Mouse (Mus musculus): ENCODE data around the gene Cass4.

Gene Cass4

DNA sequence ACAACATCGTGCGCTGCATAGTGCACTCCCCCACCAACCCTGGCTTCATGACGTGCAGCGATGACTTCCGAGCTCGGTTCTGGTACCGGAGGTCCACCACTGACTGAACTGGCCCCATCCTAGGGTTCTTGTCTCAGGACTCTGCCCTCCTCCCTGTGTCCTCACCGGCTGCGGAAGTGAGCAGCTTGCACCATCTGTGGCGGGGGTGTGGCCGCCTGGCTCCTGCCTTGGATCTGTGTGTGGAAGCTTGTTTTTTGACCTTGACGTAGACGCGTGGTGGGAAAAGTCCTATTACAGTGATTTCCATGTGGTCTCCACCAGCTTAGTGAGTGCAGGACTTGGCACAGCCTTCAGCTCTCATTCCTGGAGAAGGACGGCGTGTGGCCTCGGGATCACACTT, 13.1 kb upstream of the Cass4 start:
- in situ Hi-C loops (cut with MboI; ENCODE audit: unreplicated experiment in 2 of 2) = loop anchor here (5.0 to 25.0 kb wide), 4 partner anchors 62 to 657 kb away; partner anchors contain the start of genes Spo11 (in 2 of the 2) and Rtf2 (in 1 of the 2)

DNA sequence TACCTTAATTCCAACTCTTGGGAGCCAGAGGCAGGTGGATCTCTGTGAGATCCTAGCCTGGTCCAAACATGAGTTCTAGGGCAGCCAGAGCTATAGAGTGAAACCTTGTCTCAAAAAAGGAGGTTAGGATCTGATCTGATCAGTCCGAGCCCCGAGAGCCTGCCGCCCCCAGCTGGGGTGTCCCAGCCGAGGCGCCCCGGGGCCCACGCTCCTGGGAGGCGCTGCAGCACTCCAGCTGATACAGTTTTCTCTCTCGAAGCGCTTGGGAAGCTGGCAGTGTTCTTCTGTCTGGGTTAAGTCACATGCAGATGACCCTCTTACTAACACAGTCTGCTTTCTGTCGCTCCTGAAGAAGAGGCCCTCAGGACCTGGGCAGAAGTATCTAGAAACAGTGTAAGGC, 12.3 kb upstream of the Cass4 start:
- in situ Hi-C loops (cut with MboI; ENCODE audit: unreplicated experiment in 2 of 2) = loop anchor here (5.0 to 25.0 kb wide), 4 partner anchors 61 to 656 kb away; partner anchors contain the start of genes Spo11 (in 2 of the 2) and Rtf2 (in 1 of the 2)

DNA sequence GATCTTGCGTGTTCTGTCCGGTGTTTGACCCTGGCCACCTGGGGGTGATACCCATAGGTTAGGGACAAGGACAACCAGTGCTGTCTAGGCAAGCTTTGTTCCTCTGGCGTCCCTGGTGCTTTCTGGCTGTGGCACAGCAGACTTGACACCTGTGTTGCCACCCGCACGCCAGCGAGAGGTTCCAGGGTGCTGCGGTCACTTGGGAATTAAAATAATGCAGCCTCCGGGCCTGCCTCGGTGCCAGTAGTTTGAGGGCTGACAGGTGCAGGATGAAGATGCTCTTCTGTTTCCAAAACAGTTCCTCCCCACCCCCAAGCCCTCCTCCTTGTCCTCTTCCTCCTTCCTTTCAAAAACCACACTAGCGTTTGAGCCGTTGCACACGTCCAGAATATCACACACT, 11.7 kb upstream of the Cass4 start:
- in situ Hi-C loops (cut with MboI; ENCODE audit: unreplicated experiment in 2 of 2) = loop anchor here (5.0 to 25.0 kb wide), 4 partner anchors 60 to 655 kb away; partner anchors contain the start of genes Spo11 (in 2 of the 2) and Rtf2 (in 1 of the 2)

DNA sequence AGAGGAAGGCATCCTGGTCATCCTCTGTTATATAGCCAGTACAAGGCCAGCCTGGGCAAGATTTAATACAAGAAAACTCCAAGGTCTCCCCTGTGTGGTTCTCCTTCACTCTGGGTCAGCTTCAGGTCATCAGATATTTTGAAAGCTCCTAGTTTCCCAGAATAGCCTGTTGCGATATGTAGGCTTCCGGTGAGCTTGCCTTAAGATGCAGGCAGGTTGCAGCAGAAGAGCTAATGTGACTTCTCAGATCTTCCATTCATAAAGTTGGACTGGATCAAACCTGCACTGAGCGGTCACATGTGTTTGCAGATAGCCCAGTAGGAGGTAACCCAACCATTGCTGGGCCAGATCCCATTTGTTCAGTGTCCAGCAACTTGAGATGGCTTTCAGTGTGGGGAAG, 8.9 kb upstream of the Cass4 start:
- in situ Hi-C loops (cut with MboI; ENCODE audit: unreplicated experiment in 2 of 2) = loop anchor here (5.0 to 25.0 kb wide), 4 partner anchors 58 to 653 kb away; partner anchors contain the start of genes Spo11 (in 2 of the 2) and Rtf2 (in 1 of the 2)

DNA sequence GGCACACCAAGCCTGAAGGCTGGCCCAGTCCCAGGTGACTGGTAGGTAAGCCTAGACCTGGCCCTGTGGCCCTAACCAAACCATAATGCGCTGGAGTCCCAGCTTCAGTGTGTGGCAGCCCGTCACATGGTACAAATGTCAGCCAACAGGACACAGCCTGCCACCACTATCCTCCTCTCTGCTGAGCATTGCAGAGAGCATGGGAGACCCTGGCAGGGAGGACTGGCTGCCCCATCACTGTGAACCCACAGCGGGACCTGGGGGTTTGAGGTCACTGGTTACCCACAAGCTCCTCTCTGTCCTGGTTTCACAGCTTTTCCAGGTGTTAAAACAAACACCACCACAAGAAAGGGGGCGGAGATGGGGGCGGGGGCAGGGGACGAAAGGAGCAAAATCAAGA, 3.3 kb upstream of the Cass4 start:
- in situ Hi-C loops (cut with MboI; ENCODE audit: unreplicated experiment in 2 of 2) = loop anchor here (10.0 to 25.0 kb wide), 2 partner anchors 647 to 1144 kb away; no protein-coding TSS in a partner anchor

DNA sequence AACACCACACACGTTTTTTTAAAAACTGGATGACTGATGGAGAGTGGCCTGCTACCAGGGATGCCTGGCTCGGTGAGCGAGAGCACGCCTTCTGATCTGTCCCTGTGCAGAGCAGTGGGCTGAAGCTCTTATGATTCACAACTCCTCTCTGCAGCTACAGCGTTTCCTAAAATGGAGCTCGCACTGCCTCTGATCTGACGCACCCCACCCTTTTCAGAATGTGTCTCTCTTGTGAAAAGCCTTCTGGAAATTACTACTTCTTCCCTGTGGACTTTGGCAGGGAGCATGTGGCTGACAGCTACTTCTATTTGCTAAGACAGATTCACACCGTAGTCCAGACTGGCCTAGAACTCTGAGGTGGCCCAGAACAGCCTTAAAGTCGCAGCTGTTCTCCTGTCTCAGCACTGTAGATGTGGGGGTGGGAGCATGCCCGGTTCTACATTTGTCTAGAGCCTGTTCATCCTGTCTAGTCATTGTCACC, 1.5 kb upstream of the Cass4 start:
- in situ Hi-C loops (cut with MboI; ENCODE audit: unreplicated experiment in 2 of 2) = loop anchor here (10.0 to 25.0 kb wide), 2 partner anchors 645 to 1143 kb away; no protein-coding TSS in a partner anchor

DNA sequence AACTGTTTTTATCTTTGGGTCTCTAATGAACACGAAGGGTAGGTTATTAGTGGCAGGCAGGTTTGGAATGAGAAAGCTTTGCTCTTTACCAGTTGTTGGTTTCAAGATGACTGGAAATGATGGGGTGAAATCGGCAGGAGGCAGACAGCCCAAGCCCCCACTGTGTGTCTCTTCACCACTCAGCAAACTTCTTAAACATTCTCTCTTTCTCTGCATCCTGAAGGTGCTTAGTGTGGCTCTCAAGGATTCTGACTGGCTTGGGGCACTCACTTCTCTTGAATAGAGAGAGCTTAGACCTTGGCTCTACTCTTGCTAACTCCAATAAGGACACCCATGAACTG, 428 bp downstream of the Cass4 start:
- in situ Hi-C loops (cut with MboI; ENCODE audit: unreplicated experiment in 2 of 2) = loop anchor here (10.0 to 25.0 kb wide), 2 partner anchors 643 to 1141 kb away; no protein-coding TSS in a partner anchor

DNA sequence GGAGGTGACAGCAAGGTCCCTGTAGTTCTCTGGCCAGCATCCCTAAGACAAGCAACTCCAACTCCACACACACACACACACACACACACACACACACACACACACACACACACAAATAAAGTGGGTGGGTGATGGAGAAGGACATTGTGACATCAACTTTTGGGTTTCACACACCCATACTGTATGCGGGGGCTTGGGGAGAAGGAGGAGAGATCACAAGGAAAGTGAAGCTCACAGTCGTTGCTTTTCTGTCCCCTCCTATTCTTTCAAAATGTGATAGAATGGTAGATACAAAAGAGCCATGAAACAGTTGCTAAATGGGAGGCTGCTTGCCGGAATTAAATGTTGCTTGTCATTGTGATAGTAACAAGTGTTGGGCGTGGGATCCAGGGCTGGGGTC, 1.1 kb downstream of the Cass4 start:
- in situ Hi-C loops (cut with MboI; ENCODE audit: unreplicated experiment in 2 of 2) = loop anchor here (10.0 to 25.0 kb wide), 2 partner anchors 643 to 1140 kb away; no protein-coding TSS in a partner anchor

DNA sequence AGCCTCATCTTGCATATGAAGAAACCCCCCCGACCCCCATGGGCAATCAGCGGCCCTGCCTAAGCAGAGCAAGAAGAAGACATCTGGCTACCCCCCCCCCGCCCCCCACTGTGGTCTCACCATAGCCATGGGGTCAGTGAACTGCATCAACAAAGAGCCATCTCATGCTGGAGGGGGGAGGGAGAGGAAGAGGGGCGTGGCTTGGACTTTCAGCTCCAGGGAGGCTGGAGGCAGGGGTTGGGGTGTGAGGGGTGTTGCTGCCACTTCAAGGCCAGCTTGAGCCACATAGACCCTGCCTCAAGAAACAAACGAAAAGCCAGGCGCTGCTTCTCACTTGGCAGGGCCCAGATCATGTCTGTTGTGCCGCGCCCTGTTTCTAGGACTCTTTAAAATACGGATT, 2.4 kb downstream of the Cass4 start:
- in situ Hi-C loops (cut with MboI; ENCODE audit: unreplicated experiment in 2 of 2) = loop anchor here (10.0 to 25.0 kb wide), 2 partner anchors 641 to 1139 kb away; no protein-coding TSS in a partner anchor

DNA sequence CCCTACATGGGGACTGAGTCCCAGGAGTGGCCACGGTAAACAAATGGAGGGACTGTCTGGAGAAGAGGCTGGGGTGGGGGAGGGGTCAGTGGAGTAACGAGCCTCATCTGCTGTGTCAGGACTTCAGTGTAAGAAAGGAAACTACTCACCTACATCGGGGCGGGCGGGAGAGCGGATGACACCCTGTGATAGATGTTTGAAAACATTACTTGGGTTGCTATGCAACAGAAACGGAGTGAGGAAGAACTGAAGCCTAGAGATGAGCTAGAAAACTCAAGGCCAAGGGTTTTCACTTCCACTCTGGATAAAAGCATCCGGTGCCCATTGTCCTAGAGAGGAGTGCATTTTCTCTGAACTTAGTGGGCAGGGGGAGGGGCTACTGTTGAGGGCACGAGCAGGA, 6.3 kb downstream of the Cass4 start:
- in situ Hi-C loops (cut with MboI; ENCODE audit: unreplicated experiment in 2 of 2) = loop anchor here (10.0 to 25.0 kb wide), 2 partner anchors 637 to 1135 kb away; no protein-coding TSS in a partner anchor

DNA sequence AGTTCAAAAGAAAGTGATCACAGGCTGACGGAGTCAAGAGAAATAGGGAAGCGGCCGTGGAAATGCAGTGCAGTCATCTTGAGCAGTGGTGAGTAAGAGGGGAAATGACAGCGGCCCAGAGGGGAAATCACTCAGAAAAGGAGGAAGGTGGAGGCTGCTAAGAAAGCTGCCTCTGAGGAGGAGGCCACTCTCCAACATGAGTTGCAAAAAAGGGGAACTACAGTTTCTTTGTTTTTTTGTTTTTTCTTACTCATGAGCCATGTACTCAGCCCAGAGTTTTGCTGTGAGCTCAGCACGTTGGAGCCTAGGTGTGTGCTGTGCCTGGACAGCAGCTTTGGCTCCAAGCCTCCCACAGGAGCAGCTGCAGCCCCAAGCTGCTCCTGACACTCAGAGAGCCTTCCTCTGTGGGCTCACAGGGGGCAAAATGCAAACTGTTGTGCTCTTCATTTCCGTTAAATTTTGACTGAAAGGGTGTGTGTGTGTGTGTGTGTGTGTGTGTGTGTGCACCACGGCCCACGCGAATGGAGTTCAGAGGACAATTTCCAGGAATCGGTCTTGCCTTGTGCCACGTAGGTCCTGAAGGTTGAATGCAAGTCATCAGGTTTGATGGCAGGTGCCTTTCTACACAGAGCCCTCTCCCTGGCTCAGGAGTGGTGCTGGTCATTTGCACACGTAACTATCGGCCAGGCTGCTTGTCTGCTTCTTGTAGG, 7.7 kb downstream of the Cass4 start:
- in situ Hi-C loops (cut with MboI; ENCODE audit: unreplicated experiment in 2 of 2) = no loop called here

DNA sequence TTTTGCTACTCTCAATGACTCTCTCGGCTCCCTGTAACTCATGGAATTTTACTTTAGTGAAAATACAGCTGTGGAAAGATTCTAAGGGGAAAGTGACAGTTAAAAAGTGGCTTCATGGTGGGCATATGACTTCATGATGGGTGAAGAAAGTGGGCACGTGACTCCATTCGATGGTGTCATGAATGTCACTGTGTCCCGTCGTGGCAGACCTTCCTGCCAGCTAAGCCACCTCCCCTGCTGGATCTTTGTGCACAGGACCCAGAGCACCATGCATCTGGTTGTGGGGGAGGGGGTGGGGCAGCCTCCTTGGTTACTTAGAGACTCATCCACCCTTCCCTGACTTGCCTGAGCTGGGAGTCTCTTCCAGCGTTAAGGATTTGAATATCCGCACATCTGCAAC, 10.6 kb downstream of the Cass4 start:
- in situ Hi-C loops (cut with MboI; ENCODE audit: unreplicated experiment in 2 of 2) = no loop called here

DNA sequence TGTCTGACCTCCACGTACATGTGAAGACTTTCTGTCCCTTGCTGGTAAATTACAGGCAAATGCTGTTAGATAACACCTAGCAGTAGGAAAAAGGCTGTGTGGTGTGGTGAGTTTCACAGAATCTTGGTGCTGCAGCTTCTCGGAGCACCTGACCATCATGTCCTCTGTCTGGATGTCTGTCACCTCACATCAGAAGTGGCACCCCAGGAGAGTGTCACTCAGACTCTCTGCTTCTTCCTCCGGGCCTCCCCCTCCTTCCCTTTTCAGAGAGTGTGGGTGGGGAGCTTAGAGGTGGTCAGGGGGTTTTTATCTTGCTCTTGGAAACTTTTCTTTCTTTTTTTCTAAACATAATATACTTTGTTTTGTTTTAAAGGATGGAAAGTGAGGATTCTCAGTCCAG, 11.4 kb downstream of the Cass4 start:
- in situ Hi-C loops (cut with MboI; ENCODE audit: unreplicated experiment in 2 of 2) = no loop called here

DNA sequence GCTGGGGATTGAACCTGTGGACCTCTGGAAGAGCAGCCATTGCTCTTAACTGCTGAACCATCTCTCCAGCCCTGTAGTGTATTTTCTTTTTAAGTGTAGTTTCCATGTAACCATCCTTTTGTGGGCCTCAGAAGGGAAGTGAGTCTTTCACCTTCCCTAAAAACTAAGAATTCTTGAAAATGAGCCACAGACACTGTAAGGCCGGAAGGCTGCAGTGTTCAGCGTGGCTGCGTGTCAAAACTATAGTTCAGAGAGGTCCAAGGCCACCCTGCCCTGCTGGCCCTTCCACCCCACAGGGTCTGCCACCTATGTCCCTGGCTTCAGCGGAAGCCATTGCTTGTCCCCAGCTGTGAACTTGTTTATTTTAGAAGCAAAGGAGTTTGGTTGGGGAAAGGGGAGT, 12.6 kb downstream of the Cass4 start:
- in situ Hi-C loops (cut with MboI; ENCODE audit: unreplicated experiment in 2 of 2) = no loop called here

DNA sequence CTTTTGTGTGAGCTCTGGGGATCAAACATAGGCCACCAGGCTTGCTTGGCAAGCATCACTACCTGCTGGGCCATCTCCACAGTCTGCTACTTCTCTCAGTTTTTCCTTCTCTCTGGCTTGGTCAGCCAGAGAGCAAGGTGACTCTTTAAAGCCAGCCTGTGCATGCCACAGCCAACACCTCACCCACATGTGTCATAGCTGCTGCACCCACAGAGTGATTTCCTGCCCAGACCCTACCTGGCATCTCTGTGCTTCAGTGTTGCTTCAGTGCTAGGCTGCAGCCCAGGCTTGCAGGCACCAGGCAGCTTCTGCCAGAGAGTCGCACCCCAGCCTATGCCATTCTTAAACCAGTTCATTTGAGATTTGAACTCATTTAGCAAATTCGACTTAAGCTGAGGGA, 13.9 kb downstream of the Cass4 start:
- in situ Hi-C loops (cut with MboI; ENCODE audit: unreplicated experiment in 2 of 2) = no loop called here

DNA sequence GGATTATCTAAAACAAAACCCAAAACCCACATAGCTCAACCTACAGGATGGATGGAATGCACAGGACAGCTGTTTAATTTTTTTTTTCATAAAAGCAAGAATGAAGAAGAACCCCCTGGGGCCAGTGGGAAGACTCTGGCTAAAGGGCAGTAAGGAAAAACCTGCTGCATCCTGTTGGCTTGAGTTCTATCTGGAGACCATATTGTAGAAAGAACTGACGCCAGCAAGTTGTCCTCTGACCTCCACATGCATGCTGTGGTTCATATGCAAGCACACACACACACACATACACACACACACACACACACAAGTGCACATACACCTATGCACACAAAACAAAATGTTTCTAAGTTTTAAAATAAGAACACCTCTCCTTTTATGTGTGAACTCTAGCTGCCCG, 17.1 kb downstream of the Cass4 start:
- in situ Hi-C loops (cut with MboI; ENCODE audit: unreplicated experiment in 2 of 2) = no loop called here

DNA sequence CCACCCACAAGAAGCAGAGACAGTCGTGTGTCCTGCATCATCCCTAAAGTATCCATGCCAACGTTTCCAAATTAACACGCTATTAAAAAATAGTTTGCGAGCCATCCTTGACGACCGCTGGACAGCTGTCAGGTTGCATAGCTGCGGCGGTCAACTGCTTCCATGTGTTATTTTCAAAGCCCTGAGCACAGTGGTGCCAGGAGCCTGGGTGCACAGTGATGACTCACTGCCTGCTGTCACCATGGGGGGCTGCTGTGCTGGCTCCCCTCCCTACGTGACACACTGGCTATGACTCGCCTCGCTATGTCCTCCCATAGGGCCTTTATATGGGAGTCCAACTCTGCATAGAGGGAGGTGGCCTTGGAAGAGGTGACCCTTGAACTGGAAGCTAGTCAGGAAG, 17.5 kb downstream of the Cass4 start:
- in situ Hi-C loops (cut with MboI; ENCODE audit: unreplicated experiment in 2 of 2) = no loop called here

DNA sequence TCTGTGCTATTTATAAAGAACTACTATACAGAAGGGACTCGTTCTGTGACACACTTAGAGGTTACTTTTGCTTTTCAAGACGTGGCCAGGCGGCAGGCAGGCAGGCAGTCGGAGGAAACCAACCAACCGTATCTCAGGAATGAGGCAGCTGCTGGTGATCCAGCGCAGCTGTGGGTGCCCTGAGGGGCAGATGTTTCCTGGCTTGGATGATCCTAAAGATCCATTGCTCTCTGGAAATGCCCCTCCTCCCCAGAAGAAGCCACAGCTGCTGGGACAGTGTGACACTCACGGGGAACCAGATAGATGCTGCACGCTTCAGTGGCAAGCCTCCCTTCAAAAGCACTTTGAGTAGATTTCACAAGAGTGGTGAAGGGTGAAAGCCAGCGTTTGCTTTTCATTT, 18.9 kb downstream of the Cass4 start:
- in situ Hi-C loops (cut with MboI; ENCODE audit: unreplicated experiment in 2 of 2) = no loop called here

DNA sequence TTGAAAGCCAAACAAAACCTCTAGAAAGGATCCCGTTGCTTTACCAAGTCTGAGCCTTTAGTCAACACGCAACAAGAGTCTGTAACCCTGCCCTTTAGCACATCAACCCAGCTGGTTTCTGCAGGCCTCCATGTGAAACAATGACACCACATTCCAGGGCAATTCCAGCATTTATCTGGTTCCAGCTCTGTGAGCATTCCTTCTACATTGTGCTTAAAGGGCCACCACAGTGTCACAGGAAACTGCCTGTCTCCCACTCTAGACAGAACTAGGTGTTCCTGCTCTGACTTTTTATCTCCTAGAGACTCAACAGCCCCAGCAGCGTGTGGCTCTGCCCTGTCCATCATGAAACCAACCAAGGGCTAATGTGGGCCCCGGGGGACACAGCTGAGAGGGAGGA, 19.7 kb downstream of the Cass4 start:
- in situ Hi-C loops (cut with MboI; ENCODE audit: unreplicated experiment in 2 of 2) = no loop called here

DNA sequence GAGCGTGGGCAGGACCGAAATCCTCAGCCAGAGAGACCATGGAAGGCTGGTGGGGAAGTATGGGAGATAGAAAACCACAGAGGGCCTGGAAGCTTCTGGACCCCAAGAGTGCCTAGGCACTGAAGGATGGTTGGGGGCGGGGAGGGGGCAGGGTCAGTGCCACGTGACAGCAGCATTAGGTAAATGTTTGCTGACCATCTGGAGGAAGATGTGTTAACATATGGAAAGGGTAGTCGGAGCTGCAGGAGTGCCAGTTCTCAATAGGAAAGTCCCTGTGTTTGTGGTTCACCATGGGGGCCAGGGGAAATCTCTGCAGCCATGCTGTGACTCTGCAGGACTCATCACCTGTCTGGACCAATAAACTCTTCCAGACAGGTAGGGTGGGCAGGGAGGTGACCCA, 20.3 kb downstream of the Cass4 start:
- in situ Hi-C loops (cut with MboI; ENCODE audit: unreplicated experiment in 2 of 2) = no loop called here

DNA sequence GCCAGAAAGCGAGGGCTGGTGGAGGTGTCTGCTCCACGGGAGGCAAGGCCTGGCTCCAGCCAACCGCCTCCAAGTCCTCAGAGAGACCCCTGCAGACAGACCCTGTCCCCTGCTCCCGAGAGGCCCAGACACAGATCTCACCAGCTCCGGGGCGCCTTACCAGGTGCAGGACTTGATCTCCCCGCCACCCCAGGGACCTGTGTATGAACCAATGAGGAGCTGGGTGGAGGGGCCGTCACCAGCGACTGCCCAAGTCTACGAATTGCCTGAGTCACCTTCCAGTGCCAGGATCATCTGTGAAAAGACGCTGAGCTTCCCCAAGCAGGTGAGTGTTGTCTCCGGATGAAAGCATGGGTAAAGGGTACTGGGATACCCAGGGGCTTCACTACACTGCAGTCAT, 22.6 kb downstream of the Cass4 start:
- in situ Hi-C loops (cut with MboI; ENCODE audit: unreplicated experiment in 2 of 2) = no loop called here

DNA sequence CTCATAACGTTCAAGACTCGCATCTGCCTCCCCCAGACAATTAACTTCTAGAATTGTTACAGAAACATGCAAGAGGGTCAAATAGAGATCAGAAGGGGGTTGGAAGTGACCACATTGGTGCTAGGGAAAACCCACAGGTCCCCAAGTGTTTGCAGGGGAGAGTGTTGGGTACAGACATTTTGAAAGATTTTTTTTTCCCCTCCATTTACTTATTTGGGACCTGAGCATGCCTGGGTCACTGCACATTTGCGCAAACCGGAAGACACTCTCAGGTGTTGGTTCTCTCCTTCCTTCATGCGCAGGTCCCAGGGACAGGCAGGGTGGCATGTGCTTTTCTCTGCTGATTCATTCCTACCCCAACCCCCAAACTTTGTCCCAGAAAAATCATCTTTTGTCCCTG, 23.3 kb downstream of the Cass4 start:
- in situ Hi-C loops (cut with MboI; ENCODE audit: unreplicated experiment in 2 of 2) = no loop called here

All from v-Abl transformed pro-B cells (cell line).